Mouse (Mus musculus): ENCODE measurements around the gene Sdc3. TPM values are rescaled to one million over a fixed set of nuclear protein-coding genes. Genes with fewer than 3 reads are reported as not detected.

Sdc3 gene
- polyA plus RNA-seq, 1 experiment from 2014 or later, result 1,011 TPM

- no peak overlapping the region for H3K4me3 ChIP-seq (ENCODE audit: inconsistent target)
- peaks cover 36% of the 10 kb centered on the region for H3K79me2 ChIP-seq (ENCODE audit: inconsistent target)
- WGBS (ENCODE audit: missing documents), result 67% methylated on average over 6 of the region's 7 CpGs
- H3K36me3 ChIP-seq (ENCODE audit: inconsistent target), result peaks cover 81% of the 10 kb centered on the region
- no peak overlapping the region for H3K27ac ChIP-seq
These were observed 28.4 kb downstream of the Sdc3 start for GRCm38 (mm10) chr4:130820594-130821255.

GRCm38 (mm10) chr4:130828851-130829673 is 36.7 kb downstream of the Sdc3 start:
- Histone ChIP-seq H3K4me3 (ENCODE audit: inconsistent target) (no peak overlapping the region), H3K36me3 (ENCODE audit: inconsistent target) (peaks cover 19% of the 10 kb centered on the region), H3K79me2 (ENCODE audit: inconsistent target) (no peaks in the 10 kb centered on the region), H3K27ac (no peak overlapping the region)
- 52% methylated on average over 17 of the region's 18 CpGs for WGBS (ENCODE audit: missing documents)

- H3K4me3 ChIP-seq (ENCODE audit: inconsistent target), result no peak overlapping the region
- WGBS (ENCODE audit: missing documents), result 67% methylated on average over 1 of the region's 1 CpGs
- no peak overlapping the region for H3K27ac ChIP-seq
- no peaks in the 10 kb centered on the region for H3K79me2 ChIP-seq (ENCODE audit: inconsistent target)
- no peaks in the 10 kb centered on the region for H3K36me3 ChIP-seq (ENCODE audit: inconsistent target)
These were observed 41.8 kb downstream of the Sdc3 start for GRCm38 (mm10) chr4:130834122-130834521.

- WGBS (ENCODE audit: missing documents), result 100% methylated on average over 4 of the region's 4 CpGs
- H3K79me2 ChIP-seq (ENCODE audit: inconsistent target), result no peaks in the 10 kb centered on the region
- no peaks in the 10 kb centered on the region for H3K36me3 ChIP-seq (ENCODE audit: inconsistent target)
- H3K27ac ChIP-seq, result no peak overlapping the region
- H3K4me3 ChIP-seq (ENCODE audit: inconsistent target), result no peak overlapping the region
These were observed 43.2 kb downstream of the Sdc3 start for GRCm38 (mm10) chr4:130835550-130835949.

GRCm38 (mm10) chr4:130836281-130837061 is 44.1 kb downstream of the Sdc3 start:
- Histone ChIP-seq H3K79me2 (ENCODE audit: inconsistent target) (no peaks in the 10 kb centered on the region), H3K27ac (no peak overlapping the region), H3K36me3 (ENCODE audit: inconsistent target) (no peaks in the 10 kb centered on the region), H3K4me3 (ENCODE audit: inconsistent target) (no peak overlapping the region)
- 46% methylated on average over 15 of the region's 20 CpGs for WGBS (ENCODE audit: missing documents)

GRCm38 (mm10) chr4:130838585-130838984 is 46.2 kb downstream of the Sdc3 start:
- H3K4me3 ChIP-seq (ENCODE audit: inconsistent target), result no peak overlapping the region
- no peak overlapping the region for H3K27ac ChIP-seq
- 49% methylated on average over 11 of the region's 11 CpGs for WGBS (ENCODE audit: missing documents)
- H3K79me2 ChIP-seq (ENCODE audit: inconsistent target), result no peaks in the 10 kb centered on the region
- H3K36me3 ChIP-seq (ENCODE audit: inconsistent target), result no peaks in the 10 kb centered on the region

- H3K79me2 ChIP-seq (ENCODE audit: inconsistent target), result no peaks in the 10 kb centered on the region
- 31% methylated on average over 8 of the region's 8 CpGs for WGBS (ENCODE audit: missing documents)
- no peaks in the 10 kb centered on the region for H3K36me3 ChIP-seq (ENCODE audit: inconsistent target)
These were observed 48.9 kb downstream of the Sdc3 start for GRCm38 (mm10) chr4:130841107-130841840.

GRCm38 (mm10) chr4:130848814-130849213 is 56.5 kb downstream of the Sdc3 start:
- no peaks in the 10 kb centered on the region for H3K36me3 ChIP-seq (ENCODE audit: inconsistent target)
- 84% methylated on average over 14 of the region's 14 CpGs for WGBS (ENCODE audit: missing documents)
- H3K4me3 ChIP-seq (ENCODE audit: inconsistent target), result no peak overlapping the region
- H3K79me2 ChIP-seq (ENCODE audit: inconsistent target), result no peaks in the 10 kb centered on the region
- no peak overlapping the region for H3K27ac ChIP-seq

More at GRCm38 (mm10) chr4:130841107-130841840, 48.9 kb downstream of the Sdc3 start:
- Histone ChIP-seq H3K4me3 (ENCODE audit: inconsistent target) (no peak overlapping the region), H3K27ac (no peak overlapping the region)

GRCm38 (mm10) chr4:130857661-130858060 is 65.3 kb downstream of the Sdc3 start:
- no peak overlapping the region for H3K4me3 ChIP-seq (ENCODE audit: inconsistent target)
- no peak overlapping the region for H3K27ac ChIP-seq
- WGBS (ENCODE audit: missing documents), result 72% methylated on average over 8 of the region's 8 CpGs
- H3K36me3 ChIP-seq (ENCODE audit: inconsistent target), result no peaks in the 10 kb centered on the region
- no peaks in the 10 kb centered on the region for H3K79me2 ChIP-seq (ENCODE audit: inconsistent target)

- no peak overlapping the region for H3K4me3 ChIP-seq (ENCODE audit: inconsistent target)
- no peaks in the 10 kb centered on the region for H3K79me2 ChIP-seq (ENCODE audit: inconsistent target)
- 92% methylated on average over 4 of the region's 7 CpGs for WGBS (ENCODE audit: missing documents)
- H3K27ac ChIP-seq, result no peak overlapping the region
- no peaks in the 10 kb centered on the region for H3K36me3 ChIP-seq (ENCODE audit: inconsistent target)
These were observed 66.5 kb downstream of the Sdc3 start for GRCm38 (mm10) chr4:130858880-130859279.

- Histone ChIP-seq H3K79me2 (ENCODE audit: inconsistent target) (no peaks in the 10 kb centered on the region), H3K4me3 (ENCODE audit: inconsistent target) (no peak overlapping the region), H3K27ac (no peak overlapping the region), H3K36me3 (ENCODE audit: inconsistent target) (no peaks in the 10 kb centered on the region)
- WGBS (ENCODE audit: missing documents), result 79% methylated on average over 8 of the region's 8 CpGs
These were observed 67.1 kb downstream of the Sdc3 start for GRCm38 (mm10) chr4:130859467-130859866.

- H3K4me3 ChIP-seq (ENCODE audit: inconsistent target), result no peak overlapping the region
- no peak overlapping the region for H3K27ac ChIP-seq
- 56% methylated on average over 15 of the region's 15 CpGs for WGBS (ENCODE audit: missing documents)
- no peaks in the 10 kb centered on the region for H3K79me2 ChIP-seq (ENCODE audit: inconsistent target)
- H3K36me3 ChIP-seq (ENCODE audit: inconsistent target), result no peaks in the 10 kb centered on the region
These were observed 68.7 kb downstream of the Sdc3 start for GRCm38 (mm10) chr4:130860902-130861652.

- Histone ChIP-seq H3K79me2 (ENCODE audit: inconsistent target) (no peaks in the 10 kb centered on the region), H3K27ac (no peak overlapping the region), H3K36me3 (ENCODE audit: inconsistent target) (no peaks in the 10 kb centered on the region), H3K4me3 (ENCODE audit: inconsistent target) (no peak overlapping the region)
- WGBS (ENCODE audit: missing documents), result 5% methylated on average over 29 of the region's 30 CpGs
These were observed 69.4 kb downstream of the Sdc3 start for GRCm38 (mm10) chr4:130861653-130862208.
